Mouse (Mus musculus) C2C12 (cell line): ENCODE data around the gene Fst.

Source experiments
- CEBPB ChIP-seq: IDR thresholded peaks from one replicate; pipeline ENCODE4 v1.6.1; 2011; ENCODE audit warnings: low read depth, mild to moderate bottlenecking, control low read depth, moderate library complexity
- CTCF ChIP-seq: IDR thresholded peaks from one replicate; pipeline ENCODE4 v1.5.1; 2011; ENCODE audit not compliant: control insufficient read depth, insufficient read depth, insufficient read length
- FOSL1 ChIP-seq: IDR thresholded peaks from one replicate; pipeline ENCODE4 v1.8.0; 2011; ENCODE audit warnings: mild to moderate bottlenecking, low read length; ENCODE audit not compliant: poor library complexity, insufficient read depth, severe bottlenecking
- MYOD1 ChIP-seq: IDR thresholded peaks from one replicate; pipeline ENCODE4 v1.6.1; 2011; ENCODE audit warnings: low read depth; ENCODE audit not compliant: control insufficient read depth, insufficient read length
- MYOG ChIP-seq: IDR thresholded peaks from one replicate; pipeline ENCODE4 v1.6.1; 2011; ENCODE audit not compliant: control insufficient read depth, insufficient read length; ENCODE audit errors: extremely low read depth
- USF1 ChIP-seq: IDR thresholded peaks from one replicate; pipeline ENCODE4 v1.6.1; 2011; ENCODE audit warnings: low read depth, mild to moderate bottlenecking, control low read depth, moderate library complexity

- no peak for TF ChIP-seq CTCF
- no peak for TF ChIP-seq CEBPB
- no peak for TF ChIP-seq USF1
- no peak for TF ChIP-seq MYOD1
- no peak for TF ChIP-seq FOSL1
- TF ChIP-seq MYOG: no peak
Observed at GRCm38 (mm10) chr13:114419364-114419763, 39.4 kb downstream of the Fst start.
